Mouse (Mus musculus): Measurements from ENCODE around the gene Frmpd2. TPM values are rescaled to one million over a fixed set of nuclear protein-coding genes. Genes with fewer than 3 reads are reported as not detected.
A peak's percentile ranks its signal among the peaks of the same experiment; 100 is the strongest.

The Frmpd2 gene
- polyA plus RNA-seq, 1 experiment from 2014 or later = not detected

- Histone ChIP-seq H3K9me3 (no peaks in the 10 kb centered on the region), H3K4me1 (replicated peaks) (peaks cover 17% of the 10 kb centered on the region), H3K27ac (replicated peaks) (no peak overlapping the region), H3K9ac (no peak overlapping the region), H3K4me3 (no peak overlapping the region), H3K36me3 (no peaks in the 10 kb centered on the region), H3K4me2 (no peak overlapping the region), H3K27me3 (no peaks in the 10 kb centered on the region)
- WGBS = 67% methylated on average over 6 of the region's 6 CpGs
- 0 out of 2 replicates have a peak, but pooled peaks have one; percentile 8 for ATAC-seq (ENCODE audit: low read depth)
Observed at GRCm38 (mm10) chr14:33514756-33515285, 43.3 kb downstream of the Frmpd2 start.

GRCm38 (mm10) chr14:33521538-33521937 is 50.0 kb downstream of the Frmpd2 start:
- Histone ChIP-seq H3K4me3 (no peak overlapping the region), H3K4me2 (no peak overlapping the region), H3K36me3 (no peaks in the 10 kb centered on the region), H3K9ac (no peak overlapping the region), H3K9me3 (no peaks in the 10 kb centered on the region), H3K27ac (replicated peaks) (peak overlapping the region; percentile 6; the same call in 1 of the 2 replicates), H3K4me1 (replicated peaks) (peaks cover 16% of the 10 kb centered on the region), H3K27me3 (no peaks in the 10 kb centered on the region)
- peak; percentile 52; the same call in 1 of the 2 replicates for ATAC-seq (ENCODE audit: low read depth)
- 36% methylated on average over 3 of the region's 3 CpGs for whole genome bisulfite sequencing

GRCm38 (mm10) chr14:33525272-33525983 is 53.9 kb downstream of the Frmpd2 start:
- peaks cover 16% of the 10 kb centered on the region for H3K4me1 ChIP-seq (replicated peaks)
- peak overlapping the region; percentile 38 for H3K4me2 ChIP-seq
- H3K27ac ChIP-seq (replicated peaks) = peak overlapping the region; percentile 38
- H3K4me3 ChIP-seq = no peak overlapping the region
- no peaks in the 10 kb centered on the region for H3K9me3 ChIP-seq
- WGBS = 50% methylated on average over 12 of the region's 12 CpGs
- peak; percentile 85 for ATAC-seq (ENCODE audit: low read depth)
- H3K9ac ChIP-seq = peak overlapping the region; percentile 50; the same call in 1 of the 2 replicates
- no peaks in the 10 kb centered on the region for H3K36me3 ChIP-seq
- H3K27me3 ChIP-seq = no peaks in the 10 kb centered on the region

- no peak overlapping the region for H3K9ac ChIP-seq
- ATAC-seq (ENCODE audit: low read depth) = no peak
- no peak overlapping the region for H3K4me3 ChIP-seq
- peaks cover 14% of the 10 kb centered on the region for H3K4me1 ChIP-seq (replicated peaks)
- H3K36me3 ChIP-seq = no peaks in the 10 kb centered on the region
- H3K9me3 ChIP-seq = no peaks in the 10 kb centered on the region
- H3K27me3 ChIP-seq = no peaks in the 10 kb centered on the region
- 71% methylated on average over 2 of the region's 2 CpGs for whole genome bisulfite sequencing
- no peak overlapping the region for H3K4me2 ChIP-seq
- H3K27ac ChIP-seq (replicated peaks) = no peak overlapping the region
Observed at GRCm38 (mm10) chr14:33526621-33527020, 55.1 kb downstream of the Frmpd2 start.

GRCm38 (mm10) chr14:33527938-33528337 is 56.4 kb downstream of the Frmpd2 start:
- no peaks in the 10 kb centered on the region for H3K9me3 ChIP-seq
- no peak overlapping the region for H3K4me3 ChIP-seq
- no peak overlapping the region for H3K9ac ChIP-seq
- ATAC-seq (ENCODE audit: low read depth) = no peak
- no peak overlapping the region for H3K4me2 ChIP-seq
- H3K36me3 ChIP-seq = no peaks in the 10 kb centered on the region
- H3K27ac ChIP-seq (replicated peaks) = no peak overlapping the region
- H3K4me1 ChIP-seq (replicated peaks) = peaks cover 14% of the 10 kb centered on the region
- 60% methylated on average over 3 of the region's 3 CpGs for WGBS
- H3K27me3 ChIP-seq = no peaks in the 10 kb centered on the region

- H3K4me1 ChIP-seq (replicated peaks) = no peaks in the 10 kb centered on the region
- no peak overlapping the region for H3K9ac ChIP-seq
- no peaks in the 10 kb centered on the region for H3K27me3 ChIP-seq
- no peak for ATAC-seq (ENCODE audit: low read depth)
- no peak overlapping the region for H3K4me2 ChIP-seq
- WGBS = 80% methylated on average over 8 of the region's 8 CpGs
- H3K4me3 ChIP-seq = no peak overlapping the region
- no peaks in the 10 kb centered on the region for H3K36me3 ChIP-seq
- H3K27ac ChIP-seq (replicated peaks) = no peak overlapping the region
- no peaks in the 10 kb centered on the region for H3K9me3 ChIP-seq
Observed at GRCm38 (mm10) chr14:33531331-33531912, 59.9 kb downstream of the Frmpd2 start.

GRCm38 (mm10) chr14:33532792-33533191 is 61.3 kb downstream of the Frmpd2 start:
- no peaks in the 10 kb centered on the region for H3K4me1 ChIP-seq (replicated peaks)
- no peak overlapping the region for H3K27ac ChIP-seq (replicated peaks)
- WGBS = 80% methylated on average over 5 of the region's 5 CpGs
- no peak overlapping the region for H3K9ac ChIP-seq
- H3K9me3 ChIP-seq = no peaks in the 10 kb centered on the region
- H3K27me3 ChIP-seq = no peaks in the 10 kb centered on the region
- H3K36me3 ChIP-seq = no peaks in the 10 kb centered on the region
- H3K4me3 ChIP-seq = no peak overlapping the region
- no peak for ATAC-seq (ENCODE audit: low read depth)
- no peak overlapping the region for H3K4me2 ChIP-seq

GRCm38 (mm10) chr14:33533516-33533915 is 62.0 kb downstream of the Frmpd2 start:
- ATAC-seq (ENCODE audit: low read depth) = no peak
- 45% methylated on average over 1 of the region's 1 CpGs for WGBS
- H3K36me3 ChIP-seq = no peaks in the 10 kb centered on the region

GRCm38 (mm10) chr14:33535317-33535716 is 63.8 kb downstream of the Frmpd2 start:
- Histone ChIP-seq H3K27me3 (no peaks in the 10 kb centered on the region), H3K9me3 (no peaks in the 10 kb centered on the region), H3K4me1 (replicated peaks) (0 out of 2 replicates have a peak, but pooled peaks cover 7% of the 10 kb centered on the region), H3K27ac (replicated peaks) (no peak overlapping the region), H3K4me2 (no peak overlapping the region), H3K9ac (no peak overlapping the region), H3K36me3 (no peaks in the 10 kb centered on the region), H3K4me3 (no peak overlapping the region)
- ATAC-seq (ENCODE audit: low read depth) = no peak
- 81% methylated on average over 6 of the region's 6 CpGs for WGBS

More at GRCm38 (mm10) chr14:33533516-33533915, 62.0 kb downstream of the Frmpd2 start:
- Histone ChIP-seq H3K27me3 (no peaks in the 10 kb centered on the region), H3K4me1 (replicated peaks) (no peaks in the 10 kb centered on the region), H3K4me2 (no peak overlapping the region), H3K9ac (no peak overlapping the region), H3K9me3 (no peaks in the 10 kb centered on the region), H3K27ac (replicated peaks) (no peak overlapping the region), H3K4me3 (no peak overlapping the region)

- no peak overlapping the region for H3K27ac ChIP-seq (replicated peaks)
- H3K4me2 ChIP-seq = no peak overlapping the region
- WGBS = 65% methylated on average over 7 of the region's 7 CpGs
- H3K9ac ChIP-seq = no peak overlapping the region
- no peak for ATAC-seq (ENCODE audit: low read depth)
- no peaks in the 10 kb centered on the region for H3K27me3 ChIP-seq
- H3K36me3 ChIP-seq = no peaks in the 10 kb centered on the region
- no peaks in the 10 kb centered on the region for H3K9me3 ChIP-seq
- no peak overlapping the region for H3K4me3 ChIP-seq
- 0 out of 2 replicates have a peak, but pooled peaks cover 7% of the 10 kb centered on the region for H3K4me1 ChIP-seq (replicated peaks)
Observed at GRCm38 (mm10) chr14:33539559-33540167, 68.2 kb downstream of the Frmpd2 start.

GRCm38 (mm10) chr14:33545565-33546143 is 74.2 kb downstream of the Frmpd2 start:
- 76% methylated on average over 8 of the region's 8 CpGs for WGBS
- no peak overlapping the region for H3K27ac ChIP-seq (replicated peaks)
- no peak overlapping the region for H3K9ac ChIP-seq
- H3K27me3 ChIP-seq = no peaks in the 10 kb centered on the region
- H3K4me3 ChIP-seq = no peak overlapping the region
- no peaks in the 10 kb centered on the region for H3K36me3 ChIP-seq
- ATAC-seq (ENCODE audit: low read depth) = no peak
- peaks cover 12% of the 10 kb centered on the region for H3K4me1 ChIP-seq (replicated peaks)
- H3K9me3 ChIP-seq = no peaks in the 10 kb centered on the region
- H3K4me2 ChIP-seq = no peak overlapping the region

GRCm38 (mm10) chr14:33548650-33549049 is 77.2 kb downstream of the Frmpd2 start:
- no peak for ATAC-seq (ENCODE audit: low read depth)
- peaks cover 12% of the 10 kb centered on the region for H3K4me1 ChIP-seq (replicated peaks)
- WGBS = 75% methylated on average over 3 of the region's 3 CpGs
- H3K4me2 ChIP-seq = no peak overlapping the region
- no peak overlapping the region for H3K9ac ChIP-seq
- H3K27ac ChIP-seq (replicated peaks) = no peak overlapping the region
- H3K4me3 ChIP-seq = no peak overlapping the region
- H3K36me3 ChIP-seq = no peaks in the 10 kb centered on the region
- H3K27me3 ChIP-seq = no peaks in the 10 kb centered on the region
- no peaks in the 10 kb centered on the region for H3K9me3 ChIP-seq

Measured in neural tube, embryonic 13.5 days (tissue).